Mouse (Mus musculus) gastrocnemius, adult 8-10 months (tissue): ENCODE measurements around the gene Khnyn. TPM values are rescaled to one million over a fixed set of nuclear protein-coding genes. Genes with fewer than 3 reads are reported as not detected.

Experiments used
- DNase-seq, 2 experiments: peaks; one replicate each; pipeline ENCODE4 v3.0.0; 2022; ENCODE audit warnings: low spot score in 2 of 2
- total RNA-seq, 4 experiments: library from RNA; stranded (reverse); gene quantifications; 2 replicates each; pipeline ENCODE4 v1.2.4; 2022

Gene Khnyn
- total RNA-seq, 4 experiments from 2014 or later, result 4.4 to 6.3 (median 4.9) TPM

- no peak for DNase-seq
Measured at GRCm38 (mm10) chr14:55873242-55873713, 11.5 kb upstream of the Khnyn start.

- peak; percentile 40 to 48 for DNase-seq
Measured at GRCm38 (mm10) chr14:55873714-55874683, 10.7 kb upstream of the Khnyn start.

GRCm38 (mm10) chr14:55877469-55878315 is 7.1 kb upstream of the Khnyn start:
- no peak for DNase-seq

GRCm38 (mm10) chr14:55878316-55878940 is 6.3 kb upstream of the Khnyn start:
- no peak for DNase-seq

- peak; percentile 31 to 48 for DNase-seq
Measured at GRCm38 (mm10) chr14:55879623-55880022, 5.1 kb upstream of the Khnyn start.

- DNase-seq, result no peak
Measured at GRCm38 (mm10) chr14:55880982-55881381, 3.8 kb upstream of the Khnyn start.

GRCm38 (mm10) chr14:55882171-55882641 is 2.5 kb upstream of the Khnyn start:
- no peak for DNase-seq

GRCm38 (mm10) chr14:55883149-55883661 is 1.5 kb upstream of the Khnyn start:
- no peak for DNase-seq

GRCm38 (mm10) chr14:55883663-55884062 is 1.1 kb upstream of the Khnyn start:
- DNase-seq, result no peak

GRCm38 (mm10) chr14:55884166-55884565 is 581 bp upstream of the Khnyn start, which contains the start of gene Cbln3:
Gene Cbln3, minus strand, starts transcription at chr14:55884392.
- DNase-seq, result peak; percentile 46 to 59

GRCm38 (mm10) chr14:55885114-55885790 is 505 bp downstream of the Khnyn start:
- no peak for DNase-seq

- DNase-seq, result peak in 1 of 2 experiments; percentile 36
Measured at GRCm38 (mm10) chr14:55885791-55886271, 1.1 kb downstream of the Khnyn start.

GRCm38 (mm10) chr14:55886571-55887382 is 2.0 kb downstream of the Khnyn start:
- no peak for DNase-seq

GRCm38 (mm10) chr14:55897671-55898070 is 12.9 kb downstream of the Khnyn start:
- no peak for DNase-seq

- no peak for DNase-seq
Measured at GRCm38 (mm10) chr14:55898947-55899346, 14.2 kb downstream of the Khnyn start.

GRCm38 (mm10) chr14:55899701-55900413 is 15.1 kb downstream of the Khnyn start, which contains the start of gene Sdr39u1:
Gene Sdr39u1, minus strand, starts transcription at chr14:55900293.
- peak; percentile 71 to 84 for DNase-seq

GRCm38 (mm10) chr14:55900414-55900755 is 15.6 kb downstream of the Khnyn start:
- no peak for DNase-seq

- DNase-seq, result no peak
Measured at GRCm38 (mm10) chr14:55905518-55905917, 20.8 kb downstream of the Khnyn start.

- DNase-seq, result no peak
Measured at GRCm38 (mm10) chr14:55913406-55913805, 28.7 kb downstream of the Khnyn start.
